Mouse (Mus musculus): ENCODE measurements around the gene Dnaic1.
A peak's percentile ranks its signal among the peaks of the same experiment; 100 is the strongest.

Dnaic1 gene

DNA sequence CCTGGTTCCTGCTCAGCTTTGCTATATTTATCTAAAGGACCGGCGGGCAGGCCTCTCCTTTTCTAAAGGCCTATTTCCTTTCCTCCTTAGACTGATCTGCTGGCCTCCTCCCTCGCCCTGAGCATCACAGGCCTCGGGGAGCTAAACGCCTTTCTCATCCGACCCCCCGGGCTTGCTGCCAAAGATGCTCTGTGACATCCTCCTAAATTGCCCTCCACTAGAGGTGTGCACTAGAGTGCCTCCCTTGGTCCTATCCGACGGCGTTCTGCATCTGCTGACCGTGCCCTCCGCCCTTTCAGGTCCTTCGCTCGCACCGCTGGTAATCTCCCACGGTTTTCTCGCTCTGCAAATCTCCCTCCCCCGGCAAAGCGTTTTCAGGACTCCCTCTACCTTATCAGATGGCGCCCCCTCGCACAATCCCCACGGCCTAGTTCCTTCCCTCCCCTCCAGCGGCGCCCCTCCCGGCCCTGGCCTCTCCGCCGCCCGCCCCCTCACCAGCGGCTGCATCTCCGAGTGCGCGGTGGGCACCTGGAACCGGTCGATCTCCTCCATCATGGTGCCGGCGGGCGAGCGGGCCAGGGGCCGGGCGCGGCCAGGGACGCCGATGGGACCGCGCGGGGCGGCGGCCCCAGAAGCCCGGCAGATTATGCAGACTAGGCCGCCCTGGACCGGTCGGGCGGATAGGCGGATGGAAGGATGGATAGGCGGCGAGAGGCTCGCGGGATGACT lies 729 bp upstream of the Dnaic1 start:
- ATAC-seq (ENCODE audit: insufficient number of reproducible peaks, low FRiP score, low TSS enrichment), result no peak; the same call in 1 of the 2 replicates

DNA sequence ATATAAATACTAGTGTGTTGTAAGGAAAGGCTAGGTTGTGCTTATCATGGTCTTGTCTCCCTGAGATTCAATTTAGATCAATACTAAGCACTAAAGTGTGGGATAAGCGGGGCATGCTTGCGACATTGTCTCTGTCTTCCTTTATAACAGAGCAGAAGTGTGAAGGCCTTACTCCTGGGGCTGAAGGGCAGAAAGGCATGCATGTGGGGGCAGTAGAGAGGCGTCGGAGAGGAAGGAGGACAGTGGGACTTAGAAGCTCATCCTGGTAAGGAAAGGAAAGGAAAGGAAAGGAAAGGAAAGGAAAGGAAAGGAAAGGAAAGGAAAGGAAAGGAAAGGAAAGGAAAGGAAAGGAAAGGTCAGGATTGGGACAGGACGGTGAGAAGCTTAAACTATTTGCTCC lies 1.9 kb downstream of the Dnaic1 start:
- no peak for ATAC-seq (ENCODE audit: insufficient number of reproducible peaks, low FRiP score, low TSS enrichment)

GRCm38 (mm10) chr4:41573492-41573891 lies 3.9 kb downstream of the Dnaic1 start:
- ATAC-seq (ENCODE audit: insufficient number of reproducible peaks, low FRiP score, low TSS enrichment), result no peak

- no peak for ATAC-seq (ENCODE audit: insufficient number of reproducible peaks, low FRiP score, low TSS enrichment)
Observed at GRCm38 (mm10) chr4:41575914-41576313, 6.3 kb downstream of the Dnaic1 start.

DNA sequence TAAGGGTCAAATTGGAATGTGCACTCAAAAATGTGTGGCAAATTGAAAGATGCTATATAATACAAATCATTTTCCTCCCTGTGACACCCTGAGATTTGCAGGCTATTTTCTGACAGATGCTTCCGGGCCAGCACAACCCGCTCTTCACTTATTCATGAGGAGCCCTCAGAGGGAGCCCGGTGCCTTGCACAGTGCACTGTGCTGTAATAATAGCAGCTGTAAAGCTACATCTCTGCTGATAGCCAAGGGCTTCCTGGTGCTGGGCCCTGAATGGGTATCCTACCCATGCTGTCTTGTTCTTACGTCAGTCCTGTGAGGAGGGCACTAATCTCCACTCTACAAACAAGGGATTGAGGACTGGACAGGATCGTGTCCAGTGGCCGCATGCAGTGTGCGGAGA lies 13.8 kb downstream of the Dnaic1 start:
- ATAC-seq (ENCODE audit: insufficient number of reproducible peaks, low FRiP score, low TSS enrichment), result no peak

DNA sequence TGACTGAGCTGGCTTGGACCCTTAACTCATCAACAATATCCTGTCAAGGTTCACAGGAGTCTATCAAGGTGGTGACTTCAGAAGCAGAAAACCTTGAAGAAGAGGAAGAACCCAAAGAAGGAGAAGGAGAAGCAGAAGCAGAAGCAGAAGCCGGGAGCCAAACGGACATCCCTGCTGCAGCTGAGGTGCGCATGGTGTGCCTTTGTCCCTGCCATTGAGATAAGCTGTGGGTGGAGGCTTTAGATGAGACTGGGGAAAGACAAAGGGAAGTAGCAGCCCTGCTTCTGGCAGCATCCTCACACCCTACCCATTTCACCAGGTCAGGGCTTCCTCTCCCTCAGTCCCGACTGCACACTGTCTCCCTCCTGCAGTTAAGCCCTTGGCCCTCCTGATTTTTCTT lies 33.2 kb downstream of the Dnaic1 start:
- no peak for ATAC-seq (ENCODE audit: insufficient number of reproducible peaks, low FRiP score, low TSS enrichment)

- peak; percentile 88 for ATAC-seq (ENCODE audit: insufficient number of reproducible peaks, low FRiP score, low TSS enrichment)
Observed at GRCm38 (mm10) chr4:41604476-41605396, 35.2 kb downstream of the Dnaic1 start.

- ATAC-seq (ENCODE audit: insufficient number of reproducible peaks, low FRiP score, low TSS enrichment), result no peak
Observed at GRCm38 (mm10) chr4:41606784-41607183, 37.2 kb downstream of the Dnaic1 start.

DNA sequence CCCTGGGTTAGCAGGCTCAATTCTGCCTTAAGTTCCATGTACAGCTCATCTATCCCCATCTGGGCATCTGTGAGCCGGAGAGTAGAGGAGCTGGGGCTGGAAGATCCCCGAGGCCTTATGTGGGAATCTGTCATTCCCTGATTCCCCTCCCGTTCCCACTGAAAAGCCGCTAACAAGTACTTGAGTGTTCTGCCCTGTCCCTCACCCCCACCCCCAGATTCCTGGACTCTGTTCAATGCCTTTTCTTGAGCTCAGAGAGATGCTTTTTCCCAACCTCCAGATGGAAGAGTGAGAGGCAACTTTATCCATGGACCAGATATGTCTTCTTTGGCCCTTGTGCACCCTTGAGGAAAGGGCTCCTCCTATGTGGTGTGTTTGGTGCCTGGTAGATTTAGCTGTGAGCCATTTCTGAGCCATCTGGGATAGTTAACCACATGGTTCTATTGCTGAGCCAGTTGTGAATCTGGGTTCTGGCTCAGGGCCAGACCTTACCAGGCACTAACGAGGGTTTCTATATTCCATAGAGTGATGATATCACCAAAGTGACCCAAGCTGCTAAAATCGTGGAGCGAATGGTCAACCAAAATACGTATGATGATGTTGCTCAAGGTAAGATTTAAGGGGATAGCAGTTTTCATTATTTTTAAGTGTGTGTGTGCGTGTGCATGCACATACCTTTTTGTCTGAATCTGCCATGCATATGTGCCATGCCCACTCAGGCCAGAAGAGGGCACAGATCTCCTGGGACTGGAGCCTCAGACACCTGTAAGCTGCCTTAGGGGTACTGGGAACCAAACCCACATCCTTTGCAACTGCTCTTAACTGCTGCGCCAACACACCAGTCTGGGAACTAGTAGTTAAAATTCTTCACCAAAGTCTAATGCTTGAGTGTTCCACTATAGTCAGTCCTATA lies 40.4 kb downstream of the Dnaic1 start:
- no peak for ATAC-seq (ENCODE audit: insufficient number of reproducible peaks, low FRiP score, low TSS enrichment)

DNA sequence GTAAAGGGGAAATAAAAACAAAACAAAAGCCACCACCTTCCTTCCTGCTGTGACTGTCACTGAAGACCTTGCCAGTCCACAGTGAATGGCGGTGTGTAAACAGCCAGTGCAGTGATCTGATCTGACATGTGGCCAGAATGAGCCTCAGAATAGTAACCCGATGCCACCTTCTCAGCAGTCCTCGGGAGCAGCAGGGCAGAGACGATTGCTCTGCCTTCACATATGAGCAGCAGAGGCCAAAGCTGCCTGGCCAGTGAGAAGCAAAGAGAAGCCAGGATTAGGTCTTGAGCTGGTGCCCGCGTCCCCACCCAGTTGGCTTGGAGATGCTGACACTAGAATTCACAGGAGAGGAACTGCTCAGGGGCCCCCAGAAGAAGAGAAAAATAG lies 41.0 kb downstream of the Dnaic1 start:
- no peak for ATAC-seq (ENCODE audit: insufficient number of reproducible peaks, low FRiP score, low TSS enrichment)

DNA sequence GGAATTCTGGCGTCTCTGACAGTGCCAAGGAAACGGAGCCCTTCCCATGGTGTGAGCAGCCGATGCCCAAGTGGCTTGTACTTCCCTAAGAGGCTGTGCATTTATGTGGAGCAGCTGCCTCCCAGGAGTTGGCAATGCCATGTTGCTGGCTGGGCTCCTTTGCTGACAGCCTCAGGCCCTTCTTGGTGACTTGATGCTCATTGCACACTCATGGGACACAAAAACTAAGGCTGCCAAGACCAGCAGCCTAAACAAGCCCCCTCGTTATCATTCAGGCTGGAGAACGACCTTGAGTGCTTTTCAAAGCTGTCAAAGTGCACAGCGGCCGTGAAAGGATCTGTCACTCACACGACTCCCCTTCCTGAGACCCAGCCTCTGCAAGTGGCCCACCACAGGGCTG lies 42.6 kb downstream of the Dnaic1 start:
- no peak for ATAC-seq (ENCODE audit: insufficient number of reproducible peaks, low FRiP score, low TSS enrichment)

DNA sequence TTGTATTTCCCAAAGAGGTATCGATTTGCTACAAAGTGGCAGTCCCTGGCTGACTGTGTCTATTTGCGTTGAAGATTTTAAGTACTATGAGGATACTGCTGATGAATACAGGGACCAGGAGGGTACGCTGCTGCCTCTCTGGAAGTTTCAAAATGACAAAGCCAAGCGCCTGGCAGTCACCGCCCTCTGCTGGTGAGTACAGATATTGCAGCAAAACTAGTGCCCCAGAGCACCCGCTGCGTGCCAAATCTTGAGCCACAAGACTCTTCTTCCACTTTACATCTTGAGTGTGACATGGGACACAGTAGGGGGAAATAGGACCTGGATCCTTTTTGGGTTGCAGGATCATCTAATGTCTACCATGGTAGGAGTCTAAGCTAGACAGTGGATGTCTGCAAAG lies 44.6 kb downstream of the Dnaic1 start:
- peak; percentile 42; the same call in 1 of the 2 replicates for ATAC-seq (ENCODE audit: insufficient number of reproducible peaks, low FRiP score, low TSS enrichment)

DNA sequence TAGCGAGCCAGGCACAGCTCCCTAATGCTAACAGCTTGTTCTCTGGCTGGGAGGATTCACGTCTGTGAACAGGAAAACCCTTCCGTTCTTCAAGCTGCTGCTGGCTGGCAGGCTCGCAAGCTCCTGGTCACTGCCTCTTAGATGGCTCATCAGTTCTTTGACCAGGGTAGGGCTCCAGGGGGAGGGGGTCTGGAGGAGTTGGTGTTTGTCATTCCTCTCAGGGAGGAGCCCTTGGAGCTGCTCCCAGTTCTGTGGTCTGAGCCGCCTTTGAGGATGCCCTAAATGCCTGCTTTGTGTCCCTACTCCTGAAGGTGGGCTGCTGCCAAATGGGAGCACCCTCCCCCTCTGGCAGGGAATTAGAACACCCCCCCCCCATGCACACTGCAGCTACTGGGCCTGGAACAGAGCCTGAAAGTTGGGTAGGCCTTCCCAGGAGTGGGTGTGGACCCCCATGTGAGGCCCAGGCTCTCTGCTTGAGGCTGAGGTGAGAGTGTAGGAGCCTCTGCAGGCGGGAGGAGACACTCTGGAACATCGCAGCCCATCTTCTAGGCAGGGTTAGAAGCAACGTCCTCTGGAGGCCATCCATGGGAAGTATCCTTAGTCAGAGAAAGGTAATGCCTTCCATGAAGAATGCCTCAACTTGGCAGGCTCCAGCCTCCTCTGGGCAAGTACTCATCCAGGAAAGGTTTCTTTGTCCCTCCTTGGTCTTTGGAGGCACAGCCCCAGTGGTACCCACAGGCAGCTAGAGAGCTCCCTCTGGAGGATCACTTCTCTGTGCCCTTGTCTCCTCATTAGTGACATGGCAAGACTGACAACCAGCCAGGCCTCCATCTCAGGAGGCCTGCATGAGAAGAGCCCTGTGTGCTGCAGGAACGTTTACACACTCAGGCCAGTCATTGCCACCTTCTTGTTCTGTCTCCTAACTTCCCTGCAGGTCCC lies 46.4 kb downstream of the Dnaic1 start:
- ATAC-seq (ENCODE audit: insufficient number of reproducible peaks, low FRiP score, low TSS enrichment), result no peak

DNA sequence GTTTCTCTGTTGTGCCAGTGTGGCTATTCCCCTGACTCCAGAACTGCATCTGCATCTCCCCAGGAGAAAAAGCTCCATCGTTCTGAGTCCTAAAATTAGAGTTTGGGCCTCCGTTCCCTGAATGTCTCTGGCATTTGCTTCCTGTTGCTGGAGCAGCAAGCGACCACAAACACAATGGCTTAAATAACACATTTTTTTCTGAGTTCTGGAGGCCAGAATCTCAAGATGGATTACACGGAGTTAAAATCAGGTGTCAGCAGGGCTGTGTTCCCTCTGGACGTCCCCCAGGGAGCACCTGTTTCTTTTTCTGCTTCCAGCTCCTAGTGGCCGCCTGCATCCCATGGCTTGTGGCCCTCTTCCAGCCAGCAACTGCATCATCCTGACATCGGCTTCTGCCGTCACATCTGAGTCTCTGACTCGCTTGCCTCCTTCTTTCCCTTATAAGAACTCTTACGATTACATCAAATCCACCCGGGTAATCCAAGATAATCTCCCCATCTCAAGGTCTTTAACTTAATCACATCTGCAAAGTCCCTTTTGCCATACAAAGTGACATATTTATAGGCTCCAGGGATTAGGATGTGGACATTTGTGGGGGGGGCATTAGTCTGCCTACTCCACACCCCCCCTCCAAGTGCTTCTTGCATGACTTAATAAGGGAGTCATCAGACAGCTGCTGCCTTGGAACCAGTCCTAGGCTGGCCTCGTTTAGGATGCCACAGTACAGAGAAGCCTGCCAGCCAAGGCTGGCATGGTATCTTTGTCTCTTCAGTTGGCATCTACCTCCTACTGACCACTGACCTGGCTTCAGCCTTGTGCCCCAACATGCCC lies 49.6 kb downstream of the Dnaic1 start:
- peak; percentile 86 for ATAC-seq (ENCODE audit: insufficient number of reproducible peaks, low FRiP score, low TSS enrichment)

DNA sequence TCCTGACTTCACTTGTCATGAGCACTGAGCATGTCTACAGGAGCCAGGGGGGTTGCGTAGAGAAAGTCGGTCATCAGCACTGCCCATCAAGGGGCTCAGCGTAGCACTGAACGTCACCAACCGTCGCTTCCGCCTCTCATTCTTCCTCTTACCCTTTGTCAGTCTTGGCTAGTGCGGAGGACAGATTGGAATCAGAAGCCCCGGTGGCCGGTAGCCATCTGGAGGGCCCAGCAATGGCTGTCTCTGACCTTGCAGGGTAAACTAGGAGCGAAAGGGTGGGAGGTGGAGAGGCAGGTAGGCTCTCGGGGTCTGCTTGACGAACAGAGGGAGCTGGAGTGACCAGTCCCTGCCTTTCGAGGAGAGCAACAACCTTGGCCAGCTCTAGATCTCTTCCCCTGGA lies 52.5 kb downstream of the Dnaic1 start:
- ATAC-seq (ENCODE audit: insufficient number of reproducible peaks, low FRiP score, low TSS enrichment), result no peak

DNA sequence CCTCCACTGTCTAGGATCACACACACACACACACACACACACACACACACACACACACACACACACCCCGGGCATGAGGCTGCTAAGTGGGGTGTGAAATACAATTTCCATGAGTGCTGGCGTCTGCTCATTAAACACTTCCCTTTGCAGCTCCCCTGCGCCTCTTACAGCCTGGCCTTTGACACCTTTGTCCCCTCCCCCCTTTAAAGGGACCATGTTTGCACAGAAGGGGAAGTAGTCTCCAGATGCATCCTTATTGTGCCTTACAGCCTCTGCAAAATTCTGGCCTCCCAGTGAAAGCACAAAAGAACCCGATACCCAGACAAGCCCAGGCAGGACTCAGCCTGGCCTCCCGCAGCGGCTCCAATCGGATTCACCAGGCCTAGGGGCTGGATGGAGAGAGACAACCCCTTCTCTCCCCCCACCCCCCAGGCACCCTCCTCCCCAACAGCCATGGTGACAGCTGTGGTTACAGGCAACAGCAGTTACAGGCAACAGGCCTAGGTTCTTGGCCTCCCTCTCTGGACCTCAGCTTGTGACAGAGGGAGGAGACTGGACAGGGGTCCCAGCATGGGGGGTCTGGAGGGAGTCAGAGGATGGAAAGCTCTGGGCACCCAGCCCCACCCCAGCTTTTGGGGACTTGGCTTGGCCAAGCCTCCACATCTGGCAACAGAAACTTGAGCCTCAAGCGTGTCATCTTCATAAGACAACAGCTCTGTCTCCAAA lies 58.8 kb downstream of the Dnaic1 start:
- no peak for ATAC-seq (ENCODE audit: insufficient number of reproducible peaks, low FRiP score, low TSS enrichment)

DNA sequence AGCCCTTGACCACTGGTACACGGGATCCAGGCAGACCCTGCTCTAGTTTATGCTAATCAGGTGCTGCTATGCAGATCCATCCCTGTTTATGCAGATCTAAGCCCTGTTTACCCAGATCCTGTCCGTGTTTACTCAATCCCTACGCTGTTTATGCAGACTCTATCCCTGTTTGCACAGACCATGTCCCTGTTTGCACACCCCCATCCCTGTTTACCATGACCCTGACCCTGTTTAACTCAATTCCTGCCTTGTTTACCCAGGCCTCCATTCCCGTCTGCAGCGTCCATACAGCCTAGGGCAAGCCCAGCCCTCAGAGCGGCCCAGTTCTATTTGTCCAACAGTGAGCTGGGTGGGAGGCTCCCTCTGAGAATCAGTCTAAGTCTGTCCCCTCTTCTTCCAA lies 60.6 kb downstream of the Dnaic1 start:
- ATAC-seq (ENCODE audit: insufficient number of reproducible peaks, low FRiP score, low TSS enrichment), result no peak

DNA sequence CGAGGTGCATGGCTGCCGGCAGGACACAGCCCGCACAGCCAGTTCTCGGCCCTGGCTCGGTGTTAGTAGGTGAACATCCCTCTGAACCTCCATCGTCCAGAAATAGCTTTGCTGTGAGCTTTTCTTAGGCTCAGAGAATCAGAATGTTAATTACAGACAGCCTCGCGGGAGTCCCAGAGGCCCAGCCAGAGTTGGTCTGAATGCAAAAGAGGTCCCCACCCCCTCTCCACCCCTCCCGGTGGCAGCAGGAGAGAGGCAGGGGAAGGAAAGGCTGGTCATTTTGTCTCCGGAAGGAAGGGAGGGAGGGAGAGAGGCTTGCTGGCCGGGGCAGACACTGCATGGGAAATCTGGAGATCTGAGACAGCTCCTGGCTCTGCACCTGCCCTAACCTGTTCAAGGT lies 61.8 kb downstream of the Dnaic1 start:
- ATAC-seq (ENCODE audit: insufficient number of reproducible peaks, low FRiP score, low TSS enrichment), result peak; percentile 42
